Mouse (Mus musculus): ENCODE data around the gene Eef1a2.

GRCm38 (mm10) chr2:181206118-181206517 is 49.3 kb upstream of the Eef1a2 start:
- TF ChIP-seq POLR2A (IDR thresholded peaks at IDR 0.05; ENCODE audit: insufficient read depth, low read length), result no peak
- no peak for TF ChIP-seq CTCF (IDR thresholded peaks at IDR 0.05; ENCODE audit: low read depth, low read length)

Data from ES-Bruce4 (cell line).